Mouse (Mus musculus): ENCODE measurements around the gene Klhl5. TPM values are rescaled to one million over a fixed set of nuclear protein-coding genes. Genes with fewer than 3 reads are reported as not detected.

Klhl5 gene
- polyA plus RNA-seq, 1 experiment from 2014 or later = 25.3 TPM

DNA sequence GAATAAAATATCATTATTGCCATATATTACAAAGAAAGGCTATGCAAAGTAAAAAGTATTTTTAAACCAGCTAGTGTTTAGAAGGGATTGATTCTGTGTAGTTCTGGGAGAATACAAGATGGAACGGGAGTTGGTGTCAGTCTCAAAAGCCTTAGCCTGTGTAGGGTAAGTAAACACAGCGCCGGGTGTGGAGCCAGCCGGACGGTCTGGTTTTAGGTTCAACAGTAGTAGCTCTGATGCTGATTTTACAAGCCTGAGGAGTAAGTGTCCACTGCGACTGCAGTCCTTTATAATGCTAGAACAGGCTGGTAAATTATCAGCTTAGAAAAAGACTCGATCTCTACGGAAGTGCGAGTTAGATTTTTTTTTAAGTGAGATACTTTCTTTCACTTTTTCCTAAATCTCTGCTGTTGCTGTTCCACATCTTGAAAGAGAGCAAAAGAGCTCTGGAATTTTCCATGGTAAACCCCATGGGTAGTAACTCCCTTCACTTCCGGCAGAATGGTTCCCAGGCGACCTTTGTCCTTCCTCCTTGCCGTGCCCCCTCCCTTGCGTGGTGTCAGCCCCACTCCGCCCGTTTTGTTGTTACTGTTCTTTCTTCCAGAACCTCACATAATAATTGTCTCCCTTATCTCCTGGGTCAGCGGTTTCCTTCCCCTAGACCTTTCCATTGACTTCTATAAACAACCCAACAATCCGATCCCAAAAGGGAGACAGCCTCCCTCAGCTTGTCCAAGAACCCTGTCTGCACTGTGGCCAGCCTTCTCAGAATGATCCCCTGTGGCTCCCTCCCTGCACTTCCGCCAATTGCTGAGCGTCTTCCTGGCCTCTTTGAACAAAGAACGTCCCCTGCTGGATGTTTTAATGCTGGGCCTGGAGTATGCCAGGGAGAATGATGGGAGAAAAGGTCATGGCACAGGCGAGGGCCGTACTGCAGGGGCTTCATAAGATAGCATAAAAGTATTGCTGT is 50.4 kb downstream of the Klhl5 start:
- H3K4me3 ChIP-seq (ENCODE audit: low read depth, low read length) = no peak overlapping the region
- no peak overlapping the region for H3K27ac ChIP-seq (ENCODE audit: low read depth, low read length)
- H3K9ac ChIP-seq (ENCODE audit: low read depth, low read length) = no peak overlapping the region
- no peaks in the 10 kb centered on the region for H3K36me3 ChIP-seq (ENCODE audit: control insufficient read depth, insufficient read depth, low read length)
- ATAC-seq (ENCODE audit: low FRiP score) = no peak
- no peaks in the 10 kb centered on the region for H3K4me1 ChIP-seq (replicated peaks; ENCODE audit: control insufficient read depth, insufficient read depth, low read length)
- no peaks in the 10 kb centered on the region for H3K27me3 ChIP-seq (ENCODE audit: control insufficient read depth, insufficient read depth, low read length)
- no peak overlapping the region for H3K4me2 ChIP-seq (replicated peaks; ENCODE audit: low read depth, low read length)
- WGBS = 66% methylated on average over 22 of the region's 22 CpGs
- DNase-seq (ENCODE audit: low spot score) = no peak
- H3K9me3 ChIP-seq (ENCODE audit: control insufficient read depth, low read length) = no peaks in the 10 kb centered on the region

- ATAC-seq (ENCODE audit: low FRiP score) = no peak
- no peak overlapping the region for H3K4me3 ChIP-seq (ENCODE audit: low read depth, low read length)
- no peak overlapping the region for H3K9ac ChIP-seq (ENCODE audit: low read depth, low read length)
- H3K4me2 ChIP-seq (replicated peaks; ENCODE audit: low read depth, low read length) = no peak overlapping the region
- H3K9me3 ChIP-seq (ENCODE audit: control insufficient read depth, low read length) = no peaks in the 10 kb centered on the region
- H3K27me3 ChIP-seq (ENCODE audit: control insufficient read depth, insufficient read depth, low read length) = no peaks in the 10 kb centered on the region
- WGBS = 91% methylated on average over 20 of the region's 20 CpGs
- no peak for DNase-seq (ENCODE audit: low spot score)
- no peak overlapping the region for H3K27ac ChIP-seq (ENCODE audit: low read depth, low read length)
- H3K36me3 ChIP-seq (ENCODE audit: control insufficient read depth, insufficient read depth, low read length) = no peaks in the 10 kb centered on the region
- no peaks in the 10 kb centered on the region for H3K4me1 ChIP-seq (replicated peaks; ENCODE audit: control insufficient read depth, insufficient read depth, low read length)
Observed at GRCm38 (mm10) chr5:65158696-65159305, 51.5 kb downstream of the Klhl5 start.

DNA sequence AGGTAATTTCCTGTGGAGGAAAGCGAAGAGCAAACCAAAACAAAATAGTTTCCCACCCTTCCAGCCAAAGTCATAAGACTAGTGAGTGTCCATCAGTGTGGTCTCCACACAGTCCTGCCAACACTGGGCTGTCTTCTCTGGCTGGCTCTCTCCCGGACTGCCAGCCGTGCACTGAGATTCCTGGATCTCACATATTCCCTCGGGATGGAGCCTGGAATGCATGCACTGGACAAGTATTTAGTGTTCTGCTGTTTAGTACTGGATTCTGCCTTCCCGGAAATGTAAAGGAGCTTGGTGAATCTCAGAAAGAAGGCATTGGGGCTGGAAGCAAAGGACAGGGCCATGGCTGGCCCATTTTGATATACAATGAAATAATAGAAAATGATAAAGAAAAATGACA is 55.7 kb downstream of the Klhl5 start:
- Histone ChIP-seq H3K36me3 (ENCODE audit: control insufficient read depth, insufficient read depth, low read length) (0 out of 2 replicates have a peak, but pooled peaks cover 2% of the 10 kb centered on the region), H3K4me3 (ENCODE audit: low read depth, low read length) (no peak overlapping the region), H3K4me1 (replicated peaks; ENCODE audit: control insufficient read depth, insufficient read depth, low read length) (no peaks in the 10 kb centered on the region), H3K9me3 (ENCODE audit: control insufficient read depth, low read length) (no peaks in the 10 kb centered on the region), H3K27me3 (ENCODE audit: control insufficient read depth, insufficient read depth, low read length) (no peaks in the 10 kb centered on the region), H3K27ac (ENCODE audit: low read depth, low read length) (no peak overlapping the region), H3K9ac (ENCODE audit: low read depth, low read length) (no peak overlapping the region), H3K4me2 (replicated peaks; ENCODE audit: low read depth, low read length) (no peak overlapping the region)
- ATAC-seq (ENCODE audit: low FRiP score) (no peak), DNase-seq (ENCODE audit: low spot score) (no peak)
- 66% methylated on average over 5 of the region's 5 CpGs for WGBS

DNA sequence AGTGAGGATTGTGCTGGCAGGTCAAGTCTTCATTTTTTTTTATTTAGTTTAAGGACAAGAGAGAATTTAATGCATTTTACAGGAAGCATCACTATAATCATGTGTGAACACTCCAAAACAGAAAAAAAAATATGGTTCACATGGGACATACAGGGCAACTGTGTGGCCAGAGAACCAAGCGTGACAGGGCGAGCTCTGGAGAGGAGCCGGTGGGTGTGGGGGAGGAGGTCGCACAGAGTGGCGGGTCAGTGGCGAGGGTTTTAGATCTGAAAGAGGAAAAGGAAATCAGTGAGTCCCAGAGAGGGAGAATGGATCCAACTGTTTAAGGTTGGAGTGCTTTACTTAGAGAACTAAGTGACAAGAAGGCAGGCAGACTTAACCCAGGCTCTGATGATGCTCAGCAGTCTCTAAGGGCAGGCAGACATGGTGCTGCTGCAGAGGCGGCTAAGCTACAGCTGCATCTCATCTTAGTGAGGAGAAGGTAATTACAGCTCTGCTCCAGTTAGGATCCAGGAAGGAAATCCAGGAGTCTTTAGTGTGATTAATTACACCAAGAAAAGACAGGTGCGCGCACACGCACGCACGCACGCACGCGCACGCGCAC is 56.3 kb downstream of the Klhl5 start:
- Histone ChIP-seq H3K9ac (ENCODE audit: low read depth, low read length) (no peak overlapping the region), H3K4me1 (replicated peaks; ENCODE audit: control insufficient read depth, insufficient read depth, low read length) (no peaks in the 10 kb centered on the region), H3K27ac (ENCODE audit: low read depth, low read length) (no peak overlapping the region), H3K4me3 (ENCODE audit: low read depth, low read length) (no peak overlapping the region), H3K27me3 (ENCODE audit: control insufficient read depth, insufficient read depth, low read length) (no peaks in the 10 kb centered on the region), H3K36me3 (ENCODE audit: control insufficient read depth, insufficient read depth, low read length) (0 out of 2 replicates have a peak, but pooled peaks cover 2% of the 10 kb centered on the region), H3K9me3 (ENCODE audit: control insufficient read depth, low read length) (no peaks in the 10 kb centered on the region), H3K4me2 (replicated peaks; ENCODE audit: low read depth, low read length) (no peak overlapping the region)
- DNase-seq (ENCODE audit: low spot score) (no peak), ATAC-seq (ENCODE audit: low FRiP score) (no peak)
- WGBS = 89% methylated on average over 17 of the region's 17 CpGs

DNA sequence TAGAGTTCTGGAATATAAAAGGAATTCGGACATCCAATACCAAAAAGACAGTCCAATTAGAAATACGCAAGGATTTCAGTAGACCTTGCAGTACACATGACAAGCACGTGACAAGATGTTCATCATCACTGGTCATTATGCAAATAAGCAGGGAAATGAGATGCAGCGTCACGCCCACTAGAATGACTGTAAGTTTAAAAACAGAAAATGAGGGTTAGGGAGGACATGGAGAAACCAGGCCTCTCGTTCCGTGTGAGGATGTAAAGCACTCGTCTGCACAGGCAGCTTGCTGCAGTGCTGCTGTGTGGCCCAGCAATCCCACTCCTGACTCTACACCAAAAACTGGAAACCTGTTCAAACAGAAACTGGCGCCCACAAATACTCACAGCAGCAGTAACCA is 62.9 kb downstream of the Klhl5 start:
- Histone ChIP-seq H3K9me3 (ENCODE audit: control insufficient read depth, low read length) (no peaks in the 10 kb centered on the region), H3K4me3 (ENCODE audit: low read depth, low read length) (no peak overlapping the region), H3K36me3 (ENCODE audit: control insufficient read depth, insufficient read depth, low read length) (no peaks in the 10 kb centered on the region), H3K27me3 (ENCODE audit: control insufficient read depth, insufficient read depth, low read length) (no peaks in the 10 kb centered on the region), H3K9ac (ENCODE audit: low read depth, low read length) (no peak overlapping the region), H3K4me1 (replicated peaks; ENCODE audit: control insufficient read depth, insufficient read depth, low read length) (no peaks in the 10 kb centered on the region), H3K27ac (ENCODE audit: low read depth, low read length) (no peak overlapping the region), H3K4me2 (replicated peaks; ENCODE audit: low read depth, low read length) (no peak overlapping the region)
- no peak for DNase-seq (ENCODE audit: low spot score)
- 90% methylated on average over 9 of the region's 9 CpGs for WGBS
- no peak for ATAC-seq (ENCODE audit: low FRiP score)

GRCm38 (mm10) chr5:65175035-65175917 is 67.9 kb downstream of the Klhl5 start:
- H3K4me2 ChIP-seq (replicated peaks; ENCODE audit: low read depth, low read length) = no peak overlapping the region
- H3K27me3 ChIP-seq (ENCODE audit: control insufficient read depth, insufficient read depth, low read length) = no peaks in the 10 kb centered on the region
- H3K36me3 ChIP-seq (ENCODE audit: control insufficient read depth, insufficient read depth, low read length) = no peaks in the 10 kb centered on the region
- DNase-seq (ENCODE audit: low spot score) (no peak), ATAC-seq (ENCODE audit: low FRiP score) (no peak)
- H3K4me3 ChIP-seq (ENCODE audit: low read depth, low read length) = no peak overlapping the region
- 77% methylated on average over 26 of the region's 26 CpGs for WGBS
- no peak overlapping the region for H3K9ac ChIP-seq (ENCODE audit: low read depth, low read length)
- no peaks in the 10 kb centered on the region for H3K4me1 ChIP-seq (replicated peaks; ENCODE audit: control insufficient read depth, insufficient read depth, low read length)
- H3K9me3 ChIP-seq (ENCODE audit: control insufficient read depth, low read length) = no peaks in the 10 kb centered on the region
- H3K27ac ChIP-seq (ENCODE audit: low read depth, low read length) = peak overlapping the region; percentile 36; the same call in 1 of the 2 replicates

DNA sequence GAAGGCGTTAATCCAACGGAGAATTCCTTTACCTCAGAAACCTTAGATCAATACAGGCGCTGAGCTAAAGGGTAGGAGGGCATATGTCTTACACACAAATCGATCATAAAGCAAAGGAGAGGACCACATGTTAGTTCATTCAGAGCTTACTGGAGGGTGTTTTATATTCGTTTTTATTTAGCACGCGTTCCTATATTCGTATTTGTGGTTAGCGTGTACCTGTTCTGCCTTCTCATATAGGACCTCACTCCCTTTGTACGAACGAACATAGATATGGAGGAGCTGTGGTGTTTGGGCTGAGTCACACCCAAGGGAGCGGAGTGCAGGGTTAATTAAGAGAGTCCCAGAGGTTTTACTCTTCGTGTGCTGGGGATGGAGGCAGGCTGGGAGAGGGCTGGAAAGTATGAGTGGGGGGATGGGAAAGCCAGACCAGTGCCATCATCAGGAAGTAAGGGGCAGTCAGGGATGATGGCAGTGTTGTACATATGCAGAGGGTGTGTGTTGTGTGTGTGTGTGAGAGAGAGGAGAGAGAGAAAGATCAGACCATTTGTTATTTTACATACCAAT is 68.7 kb downstream of the Klhl5 start:
- Histone ChIP-seq H3K36me3 (ENCODE audit: control insufficient read depth, insufficient read depth, low read length) (no peaks in the 10 kb centered on the region), H3K27me3 (ENCODE audit: control insufficient read depth, insufficient read depth, low read length) (no peaks in the 10 kb centered on the region), H3K4me3 (ENCODE audit: low read depth, low read length) (no peak overlapping the region), H3K27ac (ENCODE audit: low read depth, low read length) (no peak overlapping the region), H3K9me3 (ENCODE audit: control insufficient read depth, low read length) (no peaks in the 10 kb centered on the region), H3K4me1 (replicated peaks; ENCODE audit: control insufficient read depth, insufficient read depth, low read length) (no peaks in the 10 kb centered on the region), H3K9ac (ENCODE audit: low read depth, low read length) (no peak overlapping the region), H3K4me2 (replicated peaks; ENCODE audit: low read depth, low read length) (no peak overlapping the region)
- ATAC-seq (ENCODE audit: low FRiP score) (peak; percentile 33; the same call in 1 of the 2 replicates), DNase-seq (ENCODE audit: low spot score) (no peak)
- 75% methylated on average over 13 of the region's 13 CpGs for WGBS

DNA sequence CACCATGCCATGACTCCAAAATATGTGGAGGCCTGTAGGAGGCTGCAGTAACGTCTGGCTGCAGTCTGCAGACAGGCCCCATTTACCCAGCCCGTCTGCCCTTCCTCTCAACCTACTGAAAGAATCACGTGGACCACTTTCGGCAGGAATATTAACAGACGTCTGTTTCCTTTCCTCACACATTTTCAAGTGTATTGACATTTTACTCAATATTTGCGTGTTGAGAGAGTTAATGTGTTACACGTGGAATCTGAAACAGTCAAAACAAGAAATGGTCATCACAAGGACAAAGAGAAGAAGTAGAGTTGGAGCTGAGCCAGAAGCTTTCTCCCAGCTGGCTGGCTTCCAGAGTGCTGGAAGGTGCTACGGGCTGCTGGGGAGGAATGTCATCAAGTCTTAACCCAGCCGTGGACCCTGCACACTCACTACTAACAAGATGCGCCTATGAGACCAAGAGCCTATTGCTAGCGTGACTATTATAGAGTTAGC is 69.7 kb downstream of the Klhl5 start:
- H3K4me2 ChIP-seq (replicated peaks; ENCODE audit: low read depth, low read length) = no peak overlapping the region
- no peak overlapping the region for H3K4me3 ChIP-seq (ENCODE audit: low read depth, low read length)
- no peak for ATAC-seq (ENCODE audit: low FRiP score)

More for the DNA sequence above, 69.7 kb downstream of the Klhl5 start:
- no peaks in the 10 kb centered on the region for H3K27me3 ChIP-seq (ENCODE audit: control insufficient read depth, insufficient read depth, low read length)
- no peak overlapping the region for H3K9ac ChIP-seq (ENCODE audit: low read depth, low read length)
- H3K4me1 ChIP-seq (replicated peaks; ENCODE audit: control insufficient read depth, insufficient read depth, low read length) = no peaks in the 10 kb centered on the region
- H3K9me3 ChIP-seq (ENCODE audit: control insufficient read depth, low read length) = no peaks in the 10 kb centered on the region
- WGBS = 79% methylated on average over 11 of the region's 11 CpGs
- no peak overlapping the region for H3K27ac ChIP-seq (ENCODE audit: low read depth, low read length)
- DNase-seq (ENCODE audit: low spot score) = no peak
- H3K36me3 ChIP-seq (ENCODE audit: control insufficient read depth, insufficient read depth, low read length) = no peaks in the 10 kb centered on the region
